Mouse (Mus musculus) erythroblast, embryonic 14.5 days (primary cell): ENCODE results near the gene Tmeff1. TPM values are rescaled to one million over a fixed set of nuclear protein-coding genes. Genes with fewer than 3 reads are reported as not detected.

Experiments
- H3K27me3 ChIP-seq: 2 replicates; pipeline ENCODE4 v1.6.1; 2012; ENCODE audit warnings: inconsistent platforms; ENCODE audit not compliant: control insufficient read depth
- H3K36me3 ChIP-seq: 2 replicates; pipeline ENCODE4 v1.6.1; 2012; ENCODE audit warnings: mild to moderate bottlenecking, inconsistent platforms; ENCODE audit not compliant: control insufficient read depth
- H3K4me1 ChIP-seq: 2 replicates; pipeline ENCODE4 v1.6.1; 2012; ENCODE audit warnings: inconsistent platforms; ENCODE audit not compliant: control insufficient read depth
- H3K4me3 ChIP-seq: replicated peaks from 2 replicates; pipeline ENCODE3; 2012; ENCODE audit warnings: moderate library complexity, mild to moderate bottlenecking, inconsistent platforms
- H3K9me3 ChIP-seq: 2 replicates; pipeline ENCODE4 v1.6.1; 2012; ENCODE audit warnings: low read length, inconsistent platforms, mixed read lengths; ENCODE audit not compliant: control insufficient read depth
- GATA1 ChIP-seq: IDR thresholded peaks from 2 replicates; pipeline ENCODE4 v1.6.1; 2012; ENCODE audit warnings: low read length, inconsistent platforms, mixed read lengths
- TAL1 ChIP-seq: IDR thresholded peaks from 3 replicates; pipeline ENCODE4 v1.6.1; 2012; ENCODE audit warnings: low read length, inconsistent platforms, mixed read lengths
- polyA plus RNA-seq: library from polyadenylated mRNA; stranded (reverse); fragments of >175 nt; gene quantifications from 2 replicates; pipeline ENCODE4 v1.2.3, GENCODE M21; 2012

Gene Tmeff1
- polyA plus RNA-seq, 1 experiment: 0.05 TPM

- peaks cover 32% of the 10 kb centered on the region for H3K27me3 ChIP-seq
- no peak overlapping the region for H3K4me3 ChIP-seq
- peaks cover 2% of the 10 kb centered on the region for H3K9me3 ChIP-seq
- no peaks in the 10 kb centered on the region for H3K4me1 ChIP-seq
- no peaks in the 10 kb centered on the region for H3K36me3 ChIP-seq
- TF ChIP-seq TAL1 (no peak), GATA1 (no peak)
Observed at GRCm38 (mm10) chr4:48582941-48583340, 2.0 kb upstream of the Tmeff1 start.

- H3K9me3 ChIP-seq: peaks cover 2% of the 10 kb centered on the region
- peaks cover 32% of the 10 kb centered on the region for H3K27me3 ChIP-seq
- no peaks in the 10 kb centered on the region for H3K4me1 ChIP-seq
- no peaks in the 10 kb centered on the region for H3K36me3 ChIP-seq
- peak overlapping the region; percentile 48 for H3K4me3 ChIP-seq
- TF ChIP-seq GATA1 (no peak), TAL1 (no peak)
Observed at GRCm38 (mm10) chr4:48585241-48586098, 496 bp downstream of the Tmeff1 start.

- Histone ChIP-seq H3K4me3 (peak overlapping the region; percentile 48), H3K4me1 (no peaks in the 10 kb centered on the region), H3K27me3 (peaks cover 32% of the 10 kb centered on the region), H3K36me3 (no peaks in the 10 kb centered on the region), H3K9me3 (peaks cover 2% of the 10 kb centered on the region)
- TF ChIP-seq TAL1 (no peak), GATA1 (no peak)
Observed at GRCm38 (mm10) chr4:48586099-48586821, 1.3 kb downstream of the Tmeff1 start.

DNA sequence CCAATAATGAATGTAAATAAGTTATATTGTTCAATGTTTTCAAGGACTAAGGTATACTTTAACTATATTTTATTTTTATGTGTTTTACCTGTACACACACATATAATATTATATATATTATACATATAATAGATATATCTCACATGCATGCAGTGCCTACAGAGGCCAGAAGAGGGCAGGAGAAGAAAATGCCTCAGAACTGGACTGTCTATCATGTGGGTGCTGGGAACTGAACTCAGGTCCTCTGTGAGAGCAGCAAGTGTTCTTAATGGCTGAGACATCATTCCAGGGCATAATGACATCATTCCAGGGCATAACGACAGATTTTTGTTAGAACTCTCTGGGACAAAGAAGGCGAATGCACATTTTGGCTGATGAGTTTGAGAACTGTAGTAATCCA lies 2.6 kb downstream of the Tmeff1 start:
- Histone ChIP-seq H3K4me1 (no peaks in the 10 kb centered on the region), H3K9me3 (peaks cover 2% of the 10 kb centered on the region), H3K36me3 (no peaks in the 10 kb centered on the region), H3K4me3 (no peak overlapping the region), H3K27me3 (peaks cover 32% of the 10 kb centered on the region)
- no peak for TF ChIP-seq TAL1

- H3K27me3 ChIP-seq: peaks cover 29% of the 10 kb centered on the region
- H3K36me3 ChIP-seq: no peaks in the 10 kb centered on the region
- TF ChIP-seq GATA1: no peak
- no peak for TF ChIP-seq TAL1
Observed at GRCm38 (mm10) chr4:48588576-48588975, 3.6 kb downstream of the Tmeff1 start.

DNA sequence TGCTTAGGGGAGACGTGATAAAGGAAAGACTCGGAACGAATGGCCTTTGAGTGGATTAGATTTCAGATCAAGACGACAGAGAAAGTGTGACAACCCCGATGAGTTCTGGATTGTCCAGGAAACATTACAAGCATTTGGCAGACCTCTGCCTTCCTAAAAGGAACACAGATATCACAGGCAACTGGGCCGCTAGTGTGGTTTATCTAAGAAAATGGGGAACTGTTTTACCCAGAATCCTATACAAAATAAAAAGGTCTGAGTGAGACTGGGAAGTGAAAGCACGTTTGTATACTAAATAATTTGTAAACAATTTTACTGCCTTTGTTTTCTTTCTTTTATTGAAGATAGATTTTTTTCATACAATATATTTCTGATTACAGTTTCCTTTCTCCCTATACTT lies 5.9 kb downstream of the Tmeff1 start:
- H3K27me3 ChIP-seq: peaks cover 8% of the 10 kb centered on the region
- no peaks in the 10 kb centered on the region for H3K4me1 ChIP-seq
- TF ChIP-seq GATA1: no peak
- TF ChIP-seq TAL1: no peak
- no peaks in the 10 kb centered on the region for H3K36me3 ChIP-seq
- peaks cover 2% of the 10 kb centered on the region for H3K9me3 ChIP-seq
- no peak overlapping the region for H3K4me3 ChIP-seq

More at GRCm38 (mm10) chr4:48588576-48588975, 3.6 kb downstream of the Tmeff1 start:
- H3K4me3 ChIP-seq: no peak overlapping the region
- H3K9me3 ChIP-seq: peaks cover 2% of the 10 kb centered on the region
- H3K4me1 ChIP-seq: no peaks in the 10 kb centered on the region

GRCm38 (mm10) chr4:48591390-48591789 lies 6.4 kb downstream of the Tmeff1 start:
- no peak for TF ChIP-seq GATA1
- no peak for TF ChIP-seq TAL1
- Histone ChIP-seq H3K9me3 (peaks cover 2% of the 10 kb centered on the region), H3K4me1 (no peaks in the 10 kb centered on the region), H3K27me3 (peaks cover 3% of the 10 kb centered on the region), H3K4me3 (no peak overlapping the region), H3K36me3 (no peaks in the 10 kb centered on the region)

GRCm38 (mm10) chr4:48592328-48592727 lies 7.4 kb downstream of the Tmeff1 start:
- peaks cover 2% of the 10 kb centered on the region for H3K9me3 ChIP-seq
- H3K4me1 ChIP-seq: no peaks in the 10 kb centered on the region
- no peaks in the 10 kb centered on the region for H3K27me3 ChIP-seq
- no peak overlapping the region for H3K4me3 ChIP-seq
- no peaks in the 10 kb centered on the region for H3K36me3 ChIP-seq
- TF ChIP-seq GATA1 (no peak), TAL1 (no peak)

GRCm38 (mm10) chr4:48592844-48593243 lies 7.9 kb downstream of the Tmeff1 start:
- H3K4me3 ChIP-seq: no peak overlapping the region
- no peaks in the 10 kb centered on the region for H3K4me1 ChIP-seq
- H3K9me3 ChIP-seq: no peaks in the 10 kb centered on the region
- H3K36me3 ChIP-seq: no peaks in the 10 kb centered on the region
- no peaks in the 10 kb centered on the region for H3K27me3 ChIP-seq
- TF ChIP-seq GATA1 (no peak), TAL1 (no peak)
